Mouse (Mus musculus): ENCODE results near the gene Arl15.

The Arl15 gene

GRCm38 (mm10) chr13:113802571-113802970, 8.3 kb downstream of the Arl15 start:
- DNase-seq = no peak

- DNase-seq = no peak
These were observed 16.8 kb downstream of the Arl15 start for GRCm38 (mm10) chr13:113811141-113811540.

- peak; percentile 55 for DNase-seq
These were observed 17.7 kb downstream of the Arl15 start for GRCm38 (mm10) chr13:113811910-113812592.

GRCm38 (mm10) chr13:113812593-113812975, 18.3 kb downstream of the Arl15 start:
- DNase-seq = no peak

- DNase-seq = no peak
These were observed 19.8 kb downstream of the Arl15 start for GRCm38 (mm10) chr13:113814121-113814520.

GRCm38 (mm10) chr13:113815697-113816420, 21.6 kb downstream of the Arl15 start:
- no peak for DNase-seq

GRCm38 (mm10) chr13:113816421-113816810, 22.1 kb downstream of the Arl15 start:
- no peak for DNase-seq

GRCm38 (mm10) chr13:113819006-113819405, 24.7 kb downstream of the Arl15 start:
- no peak for DNase-seq

GRCm38 (mm10) chr13:113820176-113820575, 25.9 kb downstream of the Arl15 start:
- DNase-seq = no peak

GRCm38 (mm10) chr13:113821891-113822290, 27.6 kb downstream of the Arl15 start:
- DNase-seq = no peak

- DNase-seq = peak; percentile 53
These were observed 29.7 kb downstream of the Arl15 start for GRCm38 (mm10) chr13:113824027-113824426.

- no peak for DNase-seq
These were observed 34.3 kb downstream of the Arl15 start for GRCm38 (mm10) chr13:113828633-113829032.

GRCm38 (mm10) chr13:113829079-113829478, 34.8 kb downstream of the Arl15 start:
- DNase-seq = no peak

- no peak for DNase-seq
These were observed 36.5 kb downstream of the Arl15 start for GRCm38 (mm10) chr13:113830805-113831204.

GRCm38 (mm10) chr13:113832947-113833346, 38.6 kb downstream of the Arl15 start:
- no peak for DNase-seq

- DNase-seq = no peak
These were observed 41.6 kb downstream of the Arl15 start for GRCm38 (mm10) chr13:113835921-113836320.

GRCm38 (mm10) chr13:113838601-113839576, 44.6 kb downstream of the Arl15 start:
- no peak for DNase-seq

GRCm38 (mm10) chr13:113840421-113840820, 46.1 kb downstream of the Arl15 start:
- DNase-seq = no peak

- DNase-seq = peak; percentile 51
These were observed 48.4 kb downstream of the Arl15 start for GRCm38 (mm10) chr13:113842411-113843309.

- no peak for DNase-seq
These were observed 49.0 kb downstream of the Arl15 start for GRCm38 (mm10) chr13:113843310-113843649.

- no peak for DNase-seq
These were observed 49.6 kb downstream of the Arl15 start for GRCm38 (mm10) chr13:113843901-113844300.

- no peak for DNase-seq
These were observed 50.4 kb downstream of the Arl15 start for GRCm38 (mm10) chr13:113844717-113845116.

Data from kidney, postnatal 14 days (tissue).